Comparison of ENCODE assay signal across 11 mouse cellular contexts in genomic region chr8:56582841-56583240, GRCm38 (mm10). TPM values are rescaled to one million over a fixed set of nuclear protein-coding genes. Genes with fewer than 3 reads are reported as not detected.
DNase-seq lines count a peak whose midpoint lies in the region; ATAC-seq and TF ChIP-seq lines count a peak whose summit lies in the region.
"Had no signal": no experiment of that assay in that cellular context is flagged by ENCODE, and none has a peak within 500 bp of the region (broad histone marks: within the 10 kb centered on the region; RNA-seq: fewer than 3 reads in every experiment).

No protein-coding gene starts in this region.

- H3K4me1 ChIP-seq in heart, postnatal 0 days (ENCODE audit: control insufficient read depth, insufficient read depth), result no peaks in the 10 kb centered on the region
- no peaks in the 10 kb centered on the region for H3K4me1 ChIP-seq in midbrain, embryonic 12.5 days
- no peaks in the 10 kb centered on the region for H3K4me1 ChIP-seq in midbrain, embryonic 14.5 days (ENCODE audit: control insufficient read depth, insufficient read depth, low read length)
- H3K4me1 ChIP-seq in MEL (ENCODE audit: control insufficient read depth in 1 of 2, insufficient read depth in 2 of 2, low read length in 2 of 2), result no peaks in the 10 kb centered on the region
- H3K4me1 ChIP-seq: heart, embryonic 13.5 days; liver, embryonic 13.5 days had no signal

- H3K9ac ChIP-seq in heart, postnatal 0 days (replicated peaks; ENCODE audit: low read depth, low read length), result no peak overlapping the region
- no peak overlapping the region for H3K9ac ChIP-seq in midbrain, embryonic 12.5 days (replicated peaks)
- H3K9ac ChIP-seq in midbrain, embryonic 14.5 days (replicated peaks; ENCODE audit: low read length), result no peak overlapping the region
- H3K9ac ChIP-seq in MEL (ENCODE audit: control insufficient read depth, low read depth, low read length, poor library complexity, severe bottlenecking), result no peak overlapping the region
- H3K9ac ChIP-seq: heart, embryonic 13.5 days; liver, embryonic 13.5 days had no signal

- no peak for TF ChIP-seq POLR2A in MEL (IDR thresholded peaks at IDR 0.05; ENCODE audit: control insufficient read depth in 1 of 2, insufficient read depth in 1 of 2, low read depth in 1 of 2, low read length in 2 of 2, poor library complexity in 1 of 2)

- H3K4me3 ChIP-seq in heart, postnatal 0 days (ENCODE audit: low read depth, low read length), result no peak overlapping the region
- no peak overlapping the region for H3K4me3 ChIP-seq in midbrain, embryonic 12.5 days
- H3K4me3 ChIP-seq in midbrain, embryonic 14.5 days (replicated peaks; ENCODE audit: low read depth, low read length), result no peak overlapping the region
- H3K4me3 ChIP-seq in MEL (ENCODE audit: control insufficient read depth in 1 of 2, insufficient read depth in 1 of 2, low read depth in 2 of 2, low read length in 2 of 2), result no peak overlapping the region
- H3K4me3 ChIP-seq: heart, embryonic 13.5 days; liver, embryonic 13.5 days had no signal

- intact Hi-C loops in heart, postnatal 25 days (cut with DNase I), result no loop called here

- TF ChIP-seq EP300 in heart, postnatal 0 days (IDR thresholded peaks at IDR 0.05; ENCODE audit: low read depth), result no peak
- TF ChIP-seq EP300 in MEL (IDR thresholded peaks at IDR 0.05; ENCODE audit: low read depth in 1 of 2, low read length in 2 of 2), result no peak

- H3K27ac ChIP-seq in heart, postnatal 0 days (ENCODE audit: low read depth), result no peak overlapping the region
- no peak overlapping the region for H3K27ac ChIP-seq in midbrain, embryonic 12.5 days (replicated peaks)
- H3K27ac ChIP-seq in midbrain, embryonic 14.5 days (replicated peaks; ENCODE audit: low read depth, low read length), result no peak overlapping the region
- no peak overlapping the region for H3K27ac ChIP-seq in MEL (ENCODE audit: control insufficient read depth, low read depth, low read length)
- H3K27ac ChIP-seq: heart, embryonic 13.5 days; liver, embryonic 13.5 days had no signal

- 0 out of 2 replicates have a peak, but pooled peaks have one; percentile 14 for TF ChIP-seq CTCF in heart, postnatal 0 days (IDR thresholded peaks at IDR 0.05; ENCODE audit: low read depth)
- TF ChIP-seq CTCF in MEL (IDR thresholded peaks at IDR 0.05 in 2 of 3, conservative IDR thresholded peaks at IDR 0.05 in 1 of 3; ENCODE audit: control insufficient read depth in 1 of 3, insufficient read depth in 1 of 3, low read depth in 2 of 3, low read length in 3 of 3, poor library complexity in 1 of 3, severe bottlenecking in 1 of 3), result peak in 1 of 3 experiments; percentile 26; a peak in 2 of 6 replicates

- H3K4me2 ChIP-seq in heart, postnatal 0 days (ENCODE audit: low read depth, low read length), result no peak overlapping the region
- no peak overlapping the region for H3K4me2 ChIP-seq in midbrain, embryonic 12.5 days (replicated peaks)
- no peak overlapping the region for H3K4me2 ChIP-seq in midbrain, embryonic 14.5 days (ENCODE audit: low read length)
- H3K4me2 ChIP-seq: heart, embryonic 13.5 days; liver, embryonic 13.5 days had no signal

- no peak; the same call in 1 of the 2 replicates for TF ChIP-seq RAD21 in MEL (IDR thresholded peaks at IDR 0.05; ENCODE audit: low read depth, low read length)

- no peak for ATAC-seq in heart, postnatal 0 days (ENCODE audit: insufficient read depth, low read depth)
- ATAC-seq in midbrain, embryonic 12.5 days (ENCODE audit: low FRiP score, low read depth), result 0 out of 2 replicates have a peak, but pooled peaks have one; percentile 27
- ATAC-seq in midbrain, embryonic 14.5 days (ENCODE audit: low FRiP score, low TSS enrichment), result no peak
- no peak for ATAC-seq in megakaryocyte-erythroid progenitor cell, adult 5-6 weeks (replicated peaks; ENCODE audit: low FRiP score, low TSS enrichment, poor library complexity, severe bottlenecking)
- no peak for ATAC-seq in granulocyte monocyte progenitor cell, adult 5-6 weeks (replicated peaks; ENCODE audit: poor library complexity, severe bottlenecking)

- H3K9me3 ChIP-seq in heart, postnatal 0 days (replicated peaks; ENCODE audit: control insufficient read depth, low read length), result no peaks in the 10 kb centered on the region
- no peaks in the 10 kb centered on the region for H3K9me3 ChIP-seq in midbrain, embryonic 12.5 days
- H3K9me3 ChIP-seq in midbrain, embryonic 14.5 days (ENCODE audit: control insufficient read depth, low read length), result no peaks in the 10 kb centered on the region
- H3K9me3 ChIP-seq in MEL (replicated peaks; ENCODE audit: insufficient read depth, low read length), result no peaks in the 10 kb centered on the region
- H3K9me3 ChIP-seq: heart, embryonic 13.5 days; liver, embryonic 13.5 days had no signal

- no peaks in the 10 kb centered on the region for H3K79me2 ChIP-seq in MEL (ENCODE audit: control insufficient read depth, insufficient read depth, low read length, poor library complexity)

- no peaks in the 10 kb centered on the region for H3K27me3 ChIP-seq in heart, postnatal 0 days (ENCODE audit: control insufficient read depth, insufficient read depth, low read length)
- H3K27me3 ChIP-seq in midbrain, embryonic 12.5 days, result no peaks in the 10 kb centered on the region
- H3K27me3 ChIP-seq in midbrain, embryonic 14.5 days (ENCODE audit: control insufficient read depth, insufficient read depth, low read length), result no peaks in the 10 kb centered on the region
- no peaks in the 10 kb centered on the region for H3K27me3 ChIP-seq in MEL (ENCODE audit: control insufficient read depth in 1 of 2, insufficient read depth in 2 of 2, low read length in 2 of 2)
- H3K27me3 ChIP-seq: heart, embryonic 13.5 days; liver, embryonic 13.5 days had no signal

- DNase-seq in heart, postnatal 0 days (ENCODE audit: low spot score), result no peak
- DNase-seq in heart, postnatal 25 days (ENCODE audit: low spot score), result no peak
- DNase-seq in midbrain, embryonic 14.5 days, result no peak
- DNase-seq in MEL (ENCODE audit: low read depth, low spot score), result peak; percentile 17
- DNase-seq in lung, postnatal 14 days, result peak; percentile 17
- DNase-seq: liver, embryonic 13.5 days; right cerebral cortex, adult 18-20 months had no signal

- no peaks in the 10 kb centered on the region for H3K36me3 ChIP-seq in heart, postnatal 0 days (replicated peaks; ENCODE audit: control insufficient read depth, insufficient read depth, low read length)
- no peaks in the 10 kb centered on the region for H3K36me3 ChIP-seq in midbrain, embryonic 12.5 days
- H3K36me3 ChIP-seq in midbrain, embryonic 14.5 days (ENCODE audit: control insufficient read depth, insufficient read depth, low read length), result no peaks in the 10 kb centered on the region
- H3K36me3 ChIP-seq in MEL (ENCODE audit: control insufficient read depth in 1 of 2, insufficient read depth in 2 of 2, low read length in 2 of 2), result no peaks in the 10 kb centered on the region; a peak in 1 of 4 replicates
- H3K36me3 ChIP-seq: heart, embryonic 13.5 days; liver, embryonic 13.5 days had no signal

TF ChIP-seq in MEL, 35 proteins besides CTCF, POLR2A, EP300 and RAD21:
- no peak for TF ChIP-seq ETS1 (IDR thresholded peaks at IDR 0.05; ENCODE audit: low read depth, low read length)
- no peak for TF ChIP-seq JUND (IDR thresholded peaks at IDR 0.05; ENCODE audit: low read depth, low read length)
- no peak for TF ChIP-seq USF1 (IDR thresholded peaks at IDR 0.05; ENCODE audit: low read depth, low read length)
- no peak for TF ChIP-seq ZMIZ1 (IDR thresholded peaks at IDR 0.05; ENCODE audit: low read depth, low read length)
- TF ChIP-seq NRF1 (IDR thresholded peaks at IDR 0.05; ENCODE audit: insufficient read depth, low read depth, low read length, poor library complexity, severe bottlenecking), result no peak
- no peak for TF ChIP-seq GABPA (IDR thresholded peaks at IDR 0.05; ENCODE audit: low read depth, low read length)

RNA-seq across cellular contexts. Expression of gene Fbxo8, which starts 32.0 kb away (rescaled TPM):
- total RNA-seq in heart, postnatal 0 days (2014; rRNA removed; ENCODE audit: low replicate concordance), result 51.4 and 53.5 TPM in 2 replicates
- 51.6 and 59.0 TPM in 2 replicates for polyA plus RNA-seq in heart, postnatal 0 days (2015; fragmentation: Nextera tagmentation; extraction: Ambion mirVana)
- total RNA-seq in heart, postnatal 25 days (2021), result 10 to 100 TPM; 48.2 to 56.8 TPM
- 33.3 and 37.6 TPM in 2 replicates for polyA plus RNA-seq in midbrain, embryonic 12.5 days (2016; fragmentation: Nextera tagmentation; extraction: Ambion mirVana)
- 44.3 and 46.1 TPM in 2 replicates for polyA plus RNA-seq in midbrain, embryonic 14.5 days (2014; fragmentation: Nextera tagmentation; extraction: Ambion mirVana)
- total RNA-seq in MEL (2012; rRNA removed), result 17.0 and 21.3 TPM in 2 replicates
- 10 to 100 TPM in 1 of 2 experiments, not detected in 1; 28.8 TPM for polyA plus RNA-seq in MEL (2012; ENCODE audit: insufficient read depth in 1 of 2, insufficient read length in 2 of 2, low read depth in 1 of 2, low replicate concordance in 2 of 2, missing spikeins in 1 of 2)
- total RNA-seq in megakaryocyte-erythroid progenitor cell, adult 5-6 weeks (2014; fragmentation: Nextera tagmentation), result 19.4 and 29.7 TPM in 2 replicates
- 17.2 and 18.6 TPM in 2 replicates for total RNA-seq in megakaryocyte-erythroid progenitor cell, adult 5-6 weeks (2017)
- 6.0 and 10.7 TPM in 2 replicates for total RNA-seq in granulocyte monocyte progenitor cell, adult 5-6 weeks (2014; fragmentation: Nextera tagmentation)
- total RNA-seq in granulocyte monocyte progenitor cell, adult 5-6 weeks (2017), result 7.8 and 9.5 TPM in 2 replicates

RNA-seq across cellular contexts. Expression of gene Cep44, which starts 32.0 kb away (rescaled TPM):
- 14.4 and 33.5 TPM in 2 replicates for total RNA-seq in heart, postnatal 0 days (2014; rRNA removed; ENCODE audit: low replicate concordance)
- polyA plus RNA-seq in heart, postnatal 0 days (2015; fragmentation: Nextera tagmentation; extraction: Ambion mirVana), result 16.6 and 17.3 TPM in 2 replicates
- 10 to 100 TPM; 11.7 to 12.4 TPM for total RNA-seq in heart, postnatal 25 days (2021)
- 41.2 and 41.9 TPM in 2 replicates for polyA plus RNA-seq in midbrain, embryonic 12.5 days (2016; fragmentation: Nextera tagmentation; extraction: Ambion mirVana)
- polyA plus RNA-seq in midbrain, embryonic 14.5 days (2014; fragmentation: Nextera tagmentation; extraction: Ambion mirVana), result 26.5 and 28.2 TPM in 2 replicates
- total RNA-seq in MEL (2012; rRNA removed), result 22.7 and 28.0 TPM in 2 replicates
- 10 to 100 TPM in 1 of 2 experiments, not detected in 1; 18.6 TPM for polyA plus RNA-seq in MEL (2012; ENCODE audit: insufficient read depth in 1 of 2, insufficient read length in 2 of 2, low read depth in 1 of 2, low replicate concordance in 2 of 2, missing spikeins in 1 of 2)
- 46.0 and 46.3 TPM in 2 replicates for total RNA-seq in megakaryocyte-erythroid progenitor cell, adult 5-6 weeks (2014; fragmentation: Nextera tagmentation)
- total RNA-seq in megakaryocyte-erythroid progenitor cell, adult 5-6 weeks (2017), result 37.9 and 57.7 TPM in 2 replicates
- 47.2 and 56.2 TPM in 2 replicates for total RNA-seq in granulocyte monocyte progenitor cell, adult 5-6 weeks (2014; fragmentation: Nextera tagmentation)
- 55.1 and 58.4 TPM in 2 replicates for total RNA-seq in granulocyte monocyte progenitor cell, adult 5-6 weeks (2017)

Comparison
In these comparisons a context has a peak if more than half of its experiments do, and no peak if none do; other contexts are left out.
1. DNase-seq: peak in MEL (single experiment) and lung, postnatal 14 days (single experiment); none in heart, postnatal 0 days (single experiment), heart, postnatal 25 days (single experiment) and midbrain, embryonic 14.5 days (single experiment).